ENCODE assay signal across 10 mouse cellular contexts in genomic region chr11:88307616-88308543, GRCm38 (mm10). TPM values are rescaled to one million over a fixed set of nuclear protein-coding genes. Genes with fewer than 3 reads are reported as not detected.
DNase-seq lines count a peak whose midpoint lies in the region; TF ChIP-seq lines count a peak whose summit lies in the region.
"Had no signal": no experiment of that assay in that cellular context is flagged by ENCODE, and none has a peak within 500 bp of the region (broad histone marks: within the 10 kb centered on the region; RNA-seq: fewer than 3 reads in every experiment).

No protein-coding gene starts in this region.

- no peaks in the 10 kb centered on the region for H3K36me3 ChIP-seq in E14TG2a.4 (ENCODE audit: insufficient read depth, low read length)
- H3K36me3 ChIP-seq in embryonic facial prominence, embryonic 10.5 days (replicated peaks), result no peaks in the 10 kb centered on the region

- peaks cover 38% of the 10 kb centered on the region for H3K27me3 ChIP-seq in E14TG2a.4 (ENCODE audit: insufficient read depth, low read length)
- H3K27me3 ChIP-seq in embryonic facial prominence, embryonic 10.5 days (replicated peaks; ENCODE audit: low read depth, poor library complexity, severe bottlenecking), result no peaks in the 10 kb centered on the region; the same call in 1 of the 2 replicates

- peak overlapping the region; percentile 45 for H3K27ac ChIP-seq in embryonic facial prominence, embryonic 10.5 days (replicated peaks)

- H3K4me1 ChIP-seq in E14TG2a.4 (replicated peaks; ENCODE audit: low read depth, low read length), result peaks cover 28% of the 10 kb centered on the region
- H3K4me1 ChIP-seq in embryonic facial prominence, embryonic 10.5 days, result peaks cover 50% of the 10 kb centered on the region

- 82% methylated on average over 14 of the region's 14 CpGs for WGBS in embryonic facial prominence, embryonic 10.5 days

- H3K9me3 ChIP-seq in E14TG2a.4 (ENCODE audit: low read length), result no peaks in the 10 kb centered on the region
- no peaks in the 10 kb centered on the region for H3K9me3 ChIP-seq in embryonic facial prominence, embryonic 10.5 days

- TF ChIP-seq CTCF in E14TG2a.4 (conservative IDR thresholded peaks at IDR 0.05; ENCODE audit: low read length), result peak; percentile 59

- peak; percentile 46 to 51 for DNase-seq in kidney, postnatal 4 days
- DNase-seq in kidney, postnatal 14 days, result no peak
- no peak for DNase-seq in embryonic facial prominence, embryonic 10.5 days (ENCODE audit: low spot score)
- peak; percentile 18 for DNase-seq in naive thymus-derived CD4-positive, alpha-beta T cell, adult 2 months (ENCODE audit: low read depth)
- no peak for DNase-seq in frontal cortex, postnatal 36 days (ENCODE audit: low spot score in 2 of 2)
- no peak for DNase-seq in ovary, adult 18-20 months (ENCODE audit: low spot score)
- no peak for DNase-seq in heart, adult 9 months (ENCODE audit: low spot score in 2 of 2)
- DNase-seq: adrenal gland, postnatal 14 days; lung, postnatal 14 days had no signal

- H3K4me3 ChIP-seq in E14TG2a.4 (replicated peaks; ENCODE audit: low read length), result peak overlapping the region; percentile 37
- no peak overlapping the region for H3K4me3 ChIP-seq in embryonic facial prominence, embryonic 10.5 days

RNA-seq across cellular contexts. Expression of gene Ccdc182, which starts 14.0 kb away (rescaled TPM):
- polyA plus RNA-seq in embryonic facial prominence, embryonic 10.5 days (2016; fragmentation: Nextera tagmentation; extraction: Ambion mirVana), result 1.7 and 3.6 TPM in 2 replicates

Comparison
In these comparisons a context has a peak if more than half of its experiments do, and no peak if none do; other contexts are left out.
1. DNase-seq: peak in kidney, postnatal 4 days (2 of 2) and naive thymus-derived CD4-positive, alpha-beta T cell, adult 2 months (single experiment); none in kidney, postnatal 14 days (single experiment), embryonic facial prominence, embryonic 10.5 days (single experiment), frontal cortex, postnatal 36 days (0 of 2), ovary, adult 18-20 months (single experiment) and heart, adult 9 months (0 of 2).